Mouse (Mus musculus): ENCODE results near the gene Ebf3.

- TF ChIP-seq POLR2A (IDR thresholded peaks at IDR 0.05; ENCODE audit: borderline replicate concordance, insufficient read depth, low read length) (no peak), CTCF (IDR thresholded peaks at IDR 0.05; ENCODE audit: borderline replicate concordance, insufficient read depth, low read depth, low read length) (no peak)
Measured at GRCm38 (mm10) chr7:137318383-137318775, 4.1 kb upstream of the Ebf3 start.

Data from cerebellum, adult 2 months (tissue).